Mouse (Mus musculus) myocyte (in vitro differentiated cells): ENCODE results near the gene Camk2n2.

Source experiments
- CEBPB ChIP-seq: IDR thresholded peaks from 2 replicates; pipeline ENCODE4 v1.6.1; 2011; ENCODE audit warnings: mild to moderate bottlenecking, moderate library complexity; ENCODE audit not compliant: poor library complexity, insufficient read depth, severe bottlenecking
- E2F4 ChIP-seq: IDR thresholded peaks from one replicate; pipeline ENCODE4 v1.6.1; 2011; ENCODE audit warnings: mild to moderate bottlenecking, control low read depth, moderate library complexity; ENCODE audit not compliant: insufficient read depth
- MAX ChIP-seq: IDR thresholded peaks from one replicate; pipeline ENCODE4 v1.6.1; 2011; ENCODE audit warnings: low read depth, mild to moderate bottlenecking, control low read depth
- MYOD1 ChIP-seq, 3 experiments: IDR thresholded peaks; one replicate each; pipeline ENCODE4 v1.6.1; 2011; ENCODE audit warnings: control low read depth in 2 of 3, low read depth in 2 of 3, mild to moderate bottlenecking in 2 of 3, moderate library complexity in 1 of 3; ENCODE audit not compliant: insufficient read length in 2 of 3, control insufficient read depth in 1 of 3
- MYOG ChIP-seq, 3 experiments: IDR thresholded peaks; one replicate each; pipeline ENCODE4 v1.6.1; 2011; ENCODE audit warnings: control low read depth in 2 of 3, low read depth in 2 of 3, mild to moderate bottlenecking in 2 of 3; ENCODE audit not compliant: insufficient read length in 2 of 3, control insufficient read depth in 1 of 3, insufficient read depth in 1 of 3
- POLR2A ChIP-seq: IDR thresholded peaks from one replicate; pipeline ENCODE4 v1.6.1; 2011; ENCODE audit warnings: low read depth, mild to moderate bottlenecking, control low read depth, moderate library complexity; ENCODE audit not compliant: insufficient read length
- POLR2AphosphoS2 ChIP-seq: IDR thresholded peaks from one replicate; pipeline ENCODE4 v1.6.1; 2011; ENCODE audit warnings: low read depth, control low read depth; ENCODE audit not compliant: insufficient read length
- REST ChIP-seq: IDR thresholded peaks from one replicate; pipeline ENCODE4 v1.6.1; 2011; ENCODE audit warnings: mild to moderate bottlenecking, control low read depth, moderate library complexity; ENCODE audit not compliant: insufficient read depth, insufficient read length
- SRF ChIP-seq: IDR thresholded peaks from one replicate; pipeline ENCODE4 v1.6.1; 2011; ENCODE audit warnings: low read depth; ENCODE audit not compliant: control insufficient read depth, insufficient read length
- TCF12 ChIP-seq: IDR thresholded peaks from one replicate; pipeline ENCODE4 v1.6.1; 2011; ENCODE audit warnings: mild to moderate bottlenecking, control low read depth; ENCODE audit not compliant: poor library complexity, insufficient read depth, severe bottlenecking
- TCF3 ChIP-seq: IDR thresholded peaks from one replicate; pipeline ENCODE4 v1.6.1; 2011; ENCODE audit warnings: low read depth, control low read depth; ENCODE audit not compliant: insufficient read length
- USF1 ChIP-seq: IDR thresholded peaks from one replicate; pipeline ENCODE4 v1.6.1; 2011; ENCODE audit warnings: low read depth, mild to moderate bottlenecking, control low read depth, moderate library complexity

DNA sequence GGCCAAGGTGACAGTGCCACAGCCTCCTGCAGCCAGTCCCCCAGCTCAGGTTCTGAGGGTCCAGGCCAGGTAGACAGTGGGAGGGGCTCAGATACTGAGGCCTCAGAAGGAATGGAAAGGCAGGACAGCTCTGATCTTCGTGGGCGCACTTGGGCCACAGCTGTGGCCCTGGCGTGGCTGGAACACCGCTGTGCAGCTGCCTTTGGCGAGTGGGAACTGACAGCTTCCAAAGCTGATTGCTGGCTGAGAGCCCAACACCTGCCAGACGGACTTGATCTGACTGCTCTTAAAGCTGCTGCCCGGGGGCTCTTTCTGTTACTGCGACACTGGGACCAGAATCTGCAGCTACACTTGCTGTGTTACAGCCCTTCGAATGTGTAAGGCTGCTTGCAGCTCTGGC lies 16.4 kb downstream of the Camk2n2 start:
- TF ChIP-seq POLR2A (peak; percentile 7), USF1 (no peak), MAX (no peak), TCF12 (no peak), MYOD1 (IDR thresholded peaks at IDR 0.05; ENCODE audit: control insufficient read depth in 1 of 3, insufficient read length in 2 of 3, low read depth in 2 of 3) (peak in 2 of 3 experiments; percentile 65 to 80), MYOG (IDR thresholded peaks at IDR 0.05; ENCODE audit: control insufficient read depth in 1 of 3, insufficient read depth in 1 of 3, insufficient read length in 2 of 3, low read depth in 2 of 3) (peak; percentile 28 to 74 (median 67)), POLR2AphosphoS2 (no peak), CEBPB (no peak), E2F4 (no peak), TCF3 (no peak), REST (no peak), SRF (no peak)
